Mouse (Mus musculus) embryonic stem cell, embryonic (primary cell): ENCODE results near the gene Frmpd2.

Experiments used
- CTCF ChIA-PET, 4 experiments: fragments of 300-600 bp in 2 of 4; fragments of 350-600 bp in 2 of 4; sonication (Branson Sonifier 250); formaldehyde crosslinking; loops; one replicate each; lab custom pipeline; 2022; ENCODE audit warnings: inconsistent platforms in 2 of 4; lab: Charles Lee
- POLR2A ChIA-PET, 4 experiments: fragments of 300-600 bp in 2 of 4; fragments of 350-600 bp in 2 of 4; sonication (Branson Sonifier 250); formaldehyde crosslinking; loops; one replicate each; lab custom pipeline; 2022; ENCODE audit warnings: antibody characterized with exemption in 4 of 4, inconsistent platforms in 1 of 4; lab: Charles Lee

The Frmpd2 gene

DNA sequence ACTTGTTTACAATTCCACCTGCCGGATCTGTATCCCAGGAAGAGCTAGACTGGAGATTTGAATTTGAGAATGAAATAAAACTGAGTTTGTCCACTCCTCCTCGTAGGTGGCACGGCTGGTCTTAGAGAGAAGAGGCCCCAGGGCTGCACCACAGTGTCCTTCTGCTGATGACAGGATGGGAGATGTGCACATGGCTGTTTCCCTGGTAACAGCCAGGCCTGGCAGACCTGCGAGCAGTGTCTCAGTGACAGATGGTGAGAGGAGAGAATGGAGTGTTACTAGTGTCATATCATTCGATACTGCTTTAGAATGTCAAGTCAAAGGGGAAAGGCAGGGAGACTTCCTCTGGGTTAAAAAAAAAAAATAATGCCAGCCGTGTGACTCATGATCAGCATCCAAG lies 78.4 kb downstream of the Frmpd2 start:
- ChIA-PET POLR2A (no interaction called here), CTCF (no interaction called here)

DNA sequence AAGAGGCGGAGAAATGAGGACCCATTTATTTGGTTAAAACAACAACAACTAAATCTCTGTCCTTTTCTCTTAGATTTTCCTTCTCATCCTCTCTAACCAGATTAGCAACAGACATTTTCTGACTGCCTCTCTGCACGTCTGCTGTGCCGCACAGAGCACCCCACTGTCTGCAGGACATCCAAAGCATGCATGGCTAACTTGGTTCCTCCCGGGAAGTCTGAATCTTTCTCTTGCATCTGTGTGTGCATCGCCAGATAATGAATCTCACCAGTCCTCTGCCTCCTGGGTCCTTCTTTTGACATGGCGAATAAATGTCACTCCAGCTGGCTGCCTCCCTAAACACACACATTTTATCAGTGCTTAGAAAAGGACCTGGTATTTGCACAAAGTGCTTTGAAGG lies 99.2 kb downstream of the Frmpd2 start:
- CTCF ChIA-PET, result no interaction called here
- POLR2A ChIA-PET, result no interaction called here

GRCm38 (mm10) chr14:33573643-33574042 lies 102.1 kb downstream of the Frmpd2 start:
- CTCF ChIA-PET, result interaction anchor here in 1 of 4 experiments (0.6 kb wide), 1 partner anchor 1437 kb away, joined by 3 read pairs; no protein-coding TSS in a partner anchor
- POLR2A ChIA-PET, result interaction anchor here in 2 of 4 experiments (0.6 to 1.2 kb wide), 4 partner anchors 8 to 1678 kb away, joined by 3 to 7 read pairs (median 4); no protein-coding TSS in a partner anchor

GRCm38 (mm10) chr14:33579771-33580484 lies 108.4 kb downstream of the Frmpd2 start:
- ChIA-PET CTCF (interaction anchor here (0.6 to 1.5 kb wide), 7 partner anchors 9 to 372 kb away, joined by 3 to 6 read pairs (median 3); partner anchors contain the start of gene Ptpn20 (in 2 of the 4)), POLR2A (no interaction called here)

DNA sequence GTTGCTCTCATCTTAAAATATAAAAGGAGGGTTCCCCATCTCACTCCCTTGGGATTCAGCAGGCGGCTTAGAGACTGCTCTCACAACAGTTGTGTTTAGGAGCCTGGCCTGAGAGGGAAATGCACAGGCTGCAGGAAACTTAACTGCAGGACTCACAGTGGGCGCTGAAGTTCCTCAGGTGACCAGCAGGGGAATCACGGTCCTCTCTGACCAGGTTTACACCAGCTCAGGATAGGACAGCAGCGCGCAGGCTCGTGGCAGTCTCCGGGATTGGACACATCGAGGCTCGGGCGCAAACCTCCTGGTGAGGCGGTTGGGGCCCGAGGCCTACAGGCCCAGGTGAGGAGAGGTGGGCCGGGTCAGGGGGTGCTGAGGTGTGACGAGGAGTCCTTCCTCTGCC lies 117.5 kb downstream of the Frmpd2 start, which contains the start of gene Ptpn20:
TSS of gene Ptpn20 (plus strand) at position 257 of the 400 bp plus-strand sequence.
- ChIA-PET POLR2A (no interaction called here), CTCF (interaction anchor here in 3 of 4 experiments (0.8 to 1.2 kb wide), 4 partner anchors 9 to 105 kb away, joined by 3 to 6 read pairs (median 3); no protein-coding TSS in a partner anchor)

GRCm38 (mm10) chr14:33598376-33599130 lies 127.1 kb downstream of the Frmpd2 start:
- CTCF ChIA-PET, result interaction anchor here in 1 of 4 experiments (0.9 kb wide), 1 partner anchor 358 kb away, joined by 3 read pairs; no protein-coding TSS in a partner anchor

GRCm38 (mm10) chr14:33607431-33607830 lies 135.9 kb downstream of the Frmpd2 start:
- ChIA-PET POLR2A (no interaction called here), CTCF (no interaction called here)

More at GRCm38 (mm10) chr14:33598376-33599130, 127.1 kb downstream of the Frmpd2 start:
- POLR2A ChIA-PET, result interaction anchor here in 1 of 4 experiments (0.6 kb wide), 1 partner anchor 23 kb away, joined by 5 read pairs; no protein-coding TSS in a partner anchor
